ENCODE assay signal across 8 mouse cellular contexts in the genomic region with DNA sequence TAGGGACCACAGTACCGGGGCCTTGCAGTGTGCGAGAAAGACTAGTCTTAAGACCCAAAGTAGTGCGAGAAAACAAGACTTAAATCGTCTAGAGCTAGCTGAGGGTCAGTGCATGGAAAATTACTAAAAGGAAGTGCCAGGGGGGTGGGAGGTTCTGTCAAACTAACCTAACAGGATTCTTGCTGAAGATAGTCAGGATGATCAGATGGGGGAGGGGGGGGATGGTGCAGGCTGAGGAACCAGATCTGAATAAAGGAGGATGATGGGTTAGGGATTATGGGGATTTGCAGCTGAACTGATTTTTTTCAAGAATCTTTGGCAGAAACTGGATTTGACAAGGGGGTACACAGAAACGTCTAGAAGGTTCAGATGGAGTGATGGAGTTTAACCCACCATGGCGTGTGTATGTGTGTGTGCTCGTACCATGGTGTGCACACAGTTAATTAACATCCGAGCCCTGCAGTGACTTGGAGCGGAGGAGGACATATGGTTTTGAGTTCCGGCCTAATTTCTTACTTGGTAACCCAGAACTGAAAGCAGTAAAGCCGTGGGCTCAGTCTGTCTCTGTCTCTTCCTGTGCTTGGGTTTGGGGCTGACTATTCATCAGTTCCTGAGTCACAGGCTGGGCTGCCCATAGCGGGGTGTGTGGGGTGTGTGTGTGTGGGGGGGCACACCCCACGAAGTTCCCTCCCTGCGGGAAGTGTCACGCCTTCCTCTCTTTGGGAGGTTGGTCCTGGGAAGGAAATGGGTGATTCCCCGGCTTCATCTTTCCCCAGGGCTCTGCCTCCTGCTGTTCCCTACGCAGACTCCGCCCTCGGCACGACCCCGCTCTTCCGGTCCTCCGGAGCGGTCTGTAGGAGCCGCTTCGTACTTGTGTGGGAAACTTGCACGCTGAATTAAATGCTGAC. TPM values are rescaled to one million over a fixed set of nuclear protein-coding genes. Genes with fewer than 3 reads are reported as not detected.
DNase-seq lines count a peak whose midpoint lies in the region.

No protein-coding gene starts in this region.

- peaks cover 46% of the 10 kb centered on the region for H3K4me1 ChIP-seq in forebrain, embryonic 10.5 days

- H3K27me3 ChIP-seq in forebrain, embryonic 10.5 days (ENCODE audit: poor library complexity, severe bottlenecking), result no peaks in the 10 kb centered on the region

- H3K9me3 ChIP-seq in forebrain, embryonic 10.5 days, result no peaks in the 10 kb centered on the region

- DNase-seq in ES-CJ7 (ENCODE audit: low read depth, low spot score), result peak; percentile 85
- DNase-seq in adrenal gland, postnatal 14 days, result peak; percentile 85
- peak; percentile 62 for DNase-seq in forebrain, embryonic 10.5 days (ENCODE audit: extremely low spot score, low spot score)
- peak; percentile 72 to 75 for DNase-seq in heart, postnatal 14 days
- DNase-seq in kidney, postnatal 36 days, result peak; percentile 74 to 75
- DNase-seq in lung, postnatal 14 days, result peak; percentile 64
- DNase-seq in ovary, postnatal 36 days (ENCODE audit: low spot score), result peak; percentile 60
- peak; percentile 79 for DNase-seq in yolk sac, embryonic 10.5 days (ENCODE audit: low spot score)

- 17% methylated on average over 27 of the region's 27 CpGs for WGBS in forebrain, embryonic 10.5 days

- intact Hi-C loops in heart, postnatal 14 days (cut with DNase I), result no loop called here

- H3K36me3 ChIP-seq in forebrain, embryonic 10.5 days (replicated peaks), result no peaks in the 10 kb centered on the region

- H3K27ac ChIP-seq in forebrain, embryonic 10.5 days, result peak overlapping the region; percentile 90

- H3K4me3 ChIP-seq in forebrain, embryonic 10.5 days, result peak overlapping the region; percentile 57

RNA-seq across cellular contexts. Expression of gene Capg, which starts 8.2 kb away (rescaled TPM):
- total RNA-seq in adrenal gland, postnatal 14 days (2021), result 28.8 and 38.2 TPM in 2 replicates
- polyA plus RNA-seq in forebrain, embryonic 10.5 days (2016; fragmentation: Nextera tagmentation; extraction: Ambion mirVana), result 8.9 and 10.5 TPM in 2 replicates
- total RNA-seq in heart, postnatal 14 days (2021), result 10 to 100 TPM in 1 of 2 experiments, 1 to 10 TPM in 1; 9.9 to 10.0 TPM

RNA-seq across cellular contexts. Expression of gene Sh2d6, which starts 30.9 kb away (rescaled TPM):
- total RNA-seq in adrenal gland, postnatal 14 days (2021), result 0.49 and 0.52 TPM in 2 replicates
- polyA plus RNA-seq in forebrain, embryonic 10.5 days (2016; fragmentation: Nextera tagmentation; extraction: Ambion mirVana), result 0.11 and 0.30 TPM in 2 replicates
- total RNA-seq in heart, postnatal 14 days (2021), result under 1 TPM in 1 of 2 experiments, not detected in 1; 0.29 TPM

RNA-seq across cellular contexts. Expression of gene Elmod3, which starts 45.8 kb away (rescaled TPM):
- 16.2 and 21.7 TPM in 2 replicates for total RNA-seq in adrenal gland, postnatal 14 days (2021)
- 12.5 and 13.7 TPM in 2 replicates for polyA plus RNA-seq in forebrain, embryonic 10.5 days (2016; fragmentation: Nextera tagmentation; extraction: Ambion mirVana)
- total RNA-seq in heart, postnatal 14 days (2021), result 10 to 100 TPM; 16.7 to 19.2 TPM

RNA-seq across cellular contexts. Expression of gene Retsat, which starts 45.9 kb away (rescaled TPM):
- 362 and 390 TPM in 2 replicates for total RNA-seq in adrenal gland, postnatal 14 days (2021)
- polyA plus RNA-seq in forebrain, embryonic 10.5 days (2016; fragmentation: Nextera tagmentation; extraction: Ambion mirVana), result 8.1 and 8.3 TPM in 2 replicates
- total RNA-seq in heart, postnatal 14 days (2021), result 100 to 1,000 TPM; 164 to 166 TPM

Comparison
In these comparisons a context has a peak if more than half of its experiments do, and no peak if none do; other contexts are left out.
1. Peak in every context shown above with its lines: DNase-seq, H3K4me3 ChIP-seq and H3K27ac ChIP-seq.